Mouse (Mus musculus): ENCODE measurements around the gene Sh3kbp1. TPM values are rescaled to one million over a fixed set of nuclear protein-coding genes. Genes with fewer than 3 reads are reported as not detected.

The Sh3kbp1 gene
- polyA plus RNA-seq, 1 experiment from 2014 or later, result 35.0 TPM

- H3K4me2 ChIP-seq (replicated peaks; ENCODE audit: low read depth, low read length), result 0 out of 2 replicates have a peak overlapping the region, but pooled peaks have one; percentile 3
- H3K9ac ChIP-seq (replicated peaks; ENCODE audit: low read depth, low read length), result no peak overlapping the region
- no peak overlapping the region for H3K27ac ChIP-seq (ENCODE audit: low read length)
- WGBS, result 93% methylated on average over 6 of the region's 6 CpGs
- 0 out of 2 replicates have a peak, but pooled peaks cover 4% of the 10 kb centered on the region for H3K4me1 ChIP-seq (ENCODE audit: control insufficient read depth, insufficient read depth, low read length)
- no peak overlapping the region for H3K4me3 ChIP-seq (ENCODE audit: low read depth, low read length)
- no peak for ATAC-seq (ENCODE audit: insufficient number of reproducible peaks, insufficient read depth, low FRiP score, low read depth)
- no peaks in the 10 kb centered on the region for H3K9me3 ChIP-seq (ENCODE audit: control insufficient read depth, low read depth, low read length)
- H3K36me3 ChIP-seq (ENCODE audit: control insufficient read depth, insufficient read depth, low read length), result no peaks in the 10 kb centered on the region
- H3K27me3 ChIP-seq (ENCODE audit: control insufficient read depth, insufficient read depth, low read length), result no peaks in the 10 kb centered on the region
These were observed 82.2 kb downstream of the Sh3kbp1 start for GRCm38 (mm10) chrX:159709296-159709695.

GRCm38 (mm10) chrX:159711070-159712029 lies 84.3 kb downstream of the Sh3kbp1 start:
- Histone ChIP-seq H3K27ac (ENCODE audit: low read length) (no peak overlapping the region), H3K9ac (replicated peaks; ENCODE audit: low read depth, low read length) (no peak overlapping the region), H3K4me1 (ENCODE audit: control insufficient read depth, insufficient read depth, low read length) (0 out of 2 replicates have a peak, but pooled peaks cover 4% of the 10 kb centered on the region), H3K36me3 (ENCODE audit: control insufficient read depth, insufficient read depth, low read length) (no peaks in the 10 kb centered on the region), H3K9me3 (ENCODE audit: control insufficient read depth, low read depth, low read length) (no peaks in the 10 kb centered on the region), H3K4me2 (replicated peaks; ENCODE audit: low read depth, low read length) (no peak overlapping the region), H3K4me3 (ENCODE audit: low read depth, low read length) (no peak overlapping the region), H3K27me3 (ENCODE audit: control insufficient read depth, insufficient read depth, low read length) (no peaks in the 10 kb centered on the region)
- WGBS, result 71% methylated on average over 13 of the region's 13 CpGs
- ATAC-seq (ENCODE audit: insufficient number of reproducible peaks, insufficient read depth, low FRiP score, low read depth), result no peak

GRCm38 (mm10) chrX:159713191-159713590 lies 86.1 kb downstream of the Sh3kbp1 start:
- no peak overlapping the region for H3K9ac ChIP-seq (replicated peaks; ENCODE audit: low read depth, low read length)
- no peaks in the 10 kb centered on the region for H3K27me3 ChIP-seq (ENCODE audit: control insufficient read depth, insufficient read depth, low read length)
- no peak overlapping the region for H3K27ac ChIP-seq (ENCODE audit: low read length)
- no peaks in the 10 kb centered on the region for H3K36me3 ChIP-seq (ENCODE audit: control insufficient read depth, insufficient read depth, low read length)
- WGBS, result 73% methylated on average over 2 of the region's 2 CpGs
- no peak overlapping the region for H3K4me3 ChIP-seq (ENCODE audit: low read depth, low read length)
- H3K9me3 ChIP-seq (ENCODE audit: control insufficient read depth, low read depth, low read length), result no peaks in the 10 kb centered on the region
- no peak overlapping the region for H3K4me2 ChIP-seq (replicated peaks; ENCODE audit: low read depth, low read length)
- ATAC-seq (ENCODE audit: insufficient number of reproducible peaks, insufficient read depth, low FRiP score, low read depth), result no peak
- 0 out of 2 replicates have a peak, but pooled peaks cover 4% of the 10 kb centered on the region for H3K4me1 ChIP-seq (ENCODE audit: control insufficient read depth, insufficient read depth, low read length)

- ATAC-seq (ENCODE audit: insufficient number of reproducible peaks, insufficient read depth, low FRiP score, low read depth), result no peak
- H3K27ac ChIP-seq (ENCODE audit: low read length), result no peak overlapping the region
- WGBS, result 74% methylated on average over 1 of the region's 1 CpGs
- H3K4me1 ChIP-seq (ENCODE audit: control insufficient read depth, insufficient read depth, low read length), result no peaks in the 10 kb centered on the region
- H3K36me3 ChIP-seq (ENCODE audit: control insufficient read depth, insufficient read depth, low read length), result no peaks in the 10 kb centered on the region
- no peak overlapping the region for H3K4me3 ChIP-seq (ENCODE audit: low read depth, low read length)
- H3K9me3 ChIP-seq (ENCODE audit: control insufficient read depth, low read depth, low read length), result no peaks in the 10 kb centered on the region
- no peaks in the 10 kb centered on the region for H3K27me3 ChIP-seq (ENCODE audit: control insufficient read depth, insufficient read depth, low read length)
- no peak overlapping the region for H3K4me2 ChIP-seq (replicated peaks; ENCODE audit: low read depth, low read length)
- H3K9ac ChIP-seq (replicated peaks; ENCODE audit: low read depth, low read length), result no peak overlapping the region
These were observed 94.3 kb downstream of the Sh3kbp1 start for GRCm38 (mm10) chrX:159721390-159721789.

GRCm38 (mm10) chrX:159731421-159731820 lies 104.3 kb downstream of the Sh3kbp1 start:
- H3K4me1 ChIP-seq (ENCODE audit: control insufficient read depth, insufficient read depth, low read length), result no peaks in the 10 kb centered on the region
- H3K4me3 ChIP-seq (ENCODE audit: low read depth, low read length), result no peak overlapping the region
- H3K36me3 ChIP-seq (ENCODE audit: control insufficient read depth, insufficient read depth, low read length), result no peaks in the 10 kb centered on the region
- no peak for ATAC-seq (ENCODE audit: insufficient number of reproducible peaks, insufficient read depth, low FRiP score, low read depth)
- 63% methylated on average over 3 of the region's 3 CpGs for WGBS
- H3K27me3 ChIP-seq (ENCODE audit: control insufficient read depth, insufficient read depth, low read length), result no peaks in the 10 kb centered on the region
- H3K27ac ChIP-seq (ENCODE audit: low read length), result no peak overlapping the region
- H3K9ac ChIP-seq (replicated peaks; ENCODE audit: low read depth, low read length), result no peak overlapping the region
- no peaks in the 10 kb centered on the region for H3K9me3 ChIP-seq (ENCODE audit: control insufficient read depth, low read depth, low read length)
- H3K4me2 ChIP-seq (replicated peaks; ENCODE audit: low read depth, low read length), result no peak overlapping the region

- H3K36me3 ChIP-seq (ENCODE audit: control insufficient read depth, insufficient read depth, low read length), result no peaks in the 10 kb centered on the region
- H3K27ac ChIP-seq (ENCODE audit: low read length), result no peak overlapping the region
- no peak overlapping the region for H3K4me3 ChIP-seq (ENCODE audit: low read depth, low read length)
- H3K9me3 ChIP-seq (ENCODE audit: control insufficient read depth, low read depth, low read length), result no peaks in the 10 kb centered on the region
- no peak for ATAC-seq (ENCODE audit: insufficient number of reproducible peaks, insufficient read depth, low FRiP score, low read depth)
- H3K27me3 ChIP-seq (ENCODE audit: control insufficient read depth, insufficient read depth, low read length), result no peaks in the 10 kb centered on the region
- 75% methylated on average over 3 of the region's 3 CpGs for WGBS
- H3K4me1 ChIP-seq (ENCODE audit: control insufficient read depth, insufficient read depth, low read length), result no peaks in the 10 kb centered on the region
- no peak overlapping the region for H3K4me2 ChIP-seq (replicated peaks; ENCODE audit: low read depth, low read length)
- no peak overlapping the region for H3K9ac ChIP-seq (replicated peaks; ENCODE audit: low read depth, low read length)
These were observed 105.8 kb downstream of the Sh3kbp1 start for GRCm38 (mm10) chrX:159732845-159733244.

GRCm38 (mm10) chrX:159733948-159734347 lies 106.9 kb downstream of the Sh3kbp1 start:
- WGBS, result 79% methylated on average over 2 of the region's 2 CpGs
- Histone ChIP-seq H3K9ac (replicated peaks; ENCODE audit: low read depth, low read length) (no peak overlapping the region), H3K36me3 (ENCODE audit: control insufficient read depth, insufficient read depth, low read length) (no peaks in the 10 kb centered on the region)

DNA sequence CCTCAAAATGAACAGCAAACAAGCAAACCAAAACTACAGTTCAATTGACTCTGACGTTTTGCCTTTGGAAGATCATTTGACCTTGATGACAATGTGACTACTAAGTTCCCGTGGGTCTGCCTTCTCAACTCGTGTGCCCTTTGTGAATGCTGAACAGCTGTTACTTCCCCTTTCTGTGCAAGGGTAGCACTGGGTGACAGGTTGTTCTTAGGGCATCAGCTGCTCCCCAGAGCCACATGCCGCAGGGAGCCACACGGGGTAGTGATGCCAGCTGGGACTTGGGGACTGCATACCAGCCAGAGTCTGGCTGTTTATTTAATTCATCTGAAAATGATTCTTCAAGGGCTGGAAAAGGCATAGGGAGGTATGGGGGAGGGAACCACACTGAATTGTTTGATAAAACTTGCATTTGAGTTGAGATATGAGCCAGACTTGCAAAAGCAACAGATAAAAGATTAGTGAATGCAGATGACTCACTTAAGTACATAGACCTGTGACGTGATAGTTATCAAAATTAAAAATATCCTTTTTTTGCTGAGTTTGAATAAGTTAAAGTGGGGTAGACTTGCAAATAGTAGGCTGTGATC lies 108.5 kb downstream of the Sh3kbp1 start:
- 60% methylated on average over 6 of the region's 6 CpGs for whole genome bisulfite sequencing
- H3K4me1 ChIP-seq (ENCODE audit: control insufficient read depth, insufficient read depth, low read length), result no peaks in the 10 kb centered on the region
- no peaks in the 10 kb centered on the region for H3K9me3 ChIP-seq (ENCODE audit: control insufficient read depth, low read depth, low read length)
- H3K4me2 ChIP-seq (replicated peaks; ENCODE audit: low read depth, low read length), result no peak overlapping the region
- no peak overlapping the region for H3K27ac ChIP-seq (ENCODE audit: low read length)
- no peak overlapping the region for H3K9ac ChIP-seq (replicated peaks; ENCODE audit: low read depth, low read length)
- H3K36me3 ChIP-seq (ENCODE audit: control insufficient read depth, insufficient read depth, low read length), result no peaks in the 10 kb centered on the region
- no peak for ATAC-seq (ENCODE audit: insufficient number of reproducible peaks, insufficient read depth, low FRiP score, low read depth)
- no peak overlapping the region for H3K4me3 ChIP-seq (ENCODE audit: low read depth, low read length)
- H3K27me3 ChIP-seq (ENCODE audit: control insufficient read depth, insufficient read depth, low read length), result no peaks in the 10 kb centered on the region

More at GRCm38 (mm10) chrX:159733948-159734347, 106.9 kb downstream of the Sh3kbp1 start:
- H3K4me3 ChIP-seq (ENCODE audit: low read depth, low read length), result no peak overlapping the region
- H3K27me3 ChIP-seq (ENCODE audit: control insufficient read depth, insufficient read depth, low read length), result no peaks in the 10 kb centered on the region
- no peak for ATAC-seq (ENCODE audit: insufficient number of reproducible peaks, insufficient read depth, low FRiP score, low read depth)
- no peaks in the 10 kb centered on the region for H3K4me1 ChIP-seq (ENCODE audit: control insufficient read depth, insufficient read depth, low read length)
- no peaks in the 10 kb centered on the region for H3K9me3 ChIP-seq (ENCODE audit: control insufficient read depth, low read depth, low read length)
- H3K4me2 ChIP-seq (replicated peaks; ENCODE audit: low read depth, low read length), result no peak overlapping the region
- no peak overlapping the region for H3K27ac ChIP-seq (ENCODE audit: low read length)

All from stomach, embryonic 14.5 days (tissue).